Mouse (Mus musculus): ENCODE data around the gene Nmnat3.
"Not testable (repeated sequence)": the region's sequence is repeated elsewhere in the genome, so short reads cannot be mapped to it uniquely, and the experiment has no call there.

The Nmnat3 gene

DNA sequence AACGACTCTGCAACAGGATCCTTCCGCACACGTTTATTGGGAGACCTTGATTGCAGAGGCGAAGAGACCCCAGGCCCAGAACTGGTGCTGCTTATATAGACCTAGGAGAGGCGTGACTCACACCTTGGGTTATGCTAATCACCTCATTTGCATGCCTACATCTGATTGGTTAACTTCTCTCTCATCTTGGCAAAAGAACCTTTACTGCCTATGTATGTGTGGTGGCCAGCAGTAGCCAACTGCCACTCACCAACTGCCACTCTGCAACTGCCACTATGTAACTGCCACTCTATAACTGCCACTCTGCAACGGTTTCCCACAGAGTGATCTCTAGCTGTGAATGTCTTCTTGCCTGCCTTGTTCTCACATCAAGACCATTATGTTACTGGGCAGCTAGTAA lies at the start of gene Nmnat3:
Gene Nmnat3 (plus strand): TSS at position 301 of the 400 bp plus-strand sequence.
- DNase-seq: not testable (repeated sequence)

DNA sequence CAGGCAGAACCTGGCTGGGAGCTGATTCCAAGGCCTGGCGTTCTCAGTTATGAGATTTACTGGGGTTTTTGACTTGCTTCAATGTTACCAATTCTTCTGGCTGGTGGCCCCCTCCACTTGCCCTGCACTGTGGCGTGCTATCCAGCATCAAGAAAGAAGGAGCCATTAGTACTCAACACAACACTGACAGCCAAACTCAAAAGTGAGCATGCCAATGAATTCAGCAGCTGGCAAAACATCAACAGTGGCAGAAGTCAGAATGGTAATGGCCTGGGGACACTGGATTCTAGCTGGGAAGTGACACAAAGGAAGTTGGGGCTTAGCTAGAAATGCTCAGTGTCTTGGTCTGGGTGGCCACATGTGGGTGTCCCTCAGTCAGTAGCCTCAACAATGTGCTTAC lies 43.8 kb upstream of the Nmnat3 start:
- DNase-seq: no peak

- DNase-seq: peak; percentile 9
These were observed 43.0 kb upstream of the Nmnat3 start for GRCm38 (mm10) chr9:98244223-98244622.

DNA sequence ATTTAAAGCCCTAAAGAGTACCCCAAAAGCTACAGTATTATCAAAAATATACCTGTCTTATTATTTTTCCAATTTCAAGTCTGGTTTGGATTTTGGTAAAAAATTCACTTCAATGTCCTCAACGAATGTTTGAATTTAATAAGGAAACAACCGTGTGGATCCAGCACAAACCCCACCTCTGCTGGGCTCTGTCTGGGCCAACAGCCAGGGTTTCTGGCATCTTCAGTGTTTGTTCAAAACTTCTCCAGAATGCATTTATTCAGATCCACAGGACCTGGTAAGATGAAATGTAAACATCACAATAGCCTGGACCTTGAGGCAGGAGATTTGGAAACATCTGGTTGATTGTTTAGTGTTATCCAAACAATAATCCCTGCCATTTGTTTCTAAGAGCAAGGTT lies 42.0 kb upstream of the Nmnat3 start:
- no peak for DNase-seq

GRCm38 (mm10) chr9:98246351-98246750 lies 40.9 kb upstream of the Nmnat3 start:
- no peak for DNase-seq

DNA sequence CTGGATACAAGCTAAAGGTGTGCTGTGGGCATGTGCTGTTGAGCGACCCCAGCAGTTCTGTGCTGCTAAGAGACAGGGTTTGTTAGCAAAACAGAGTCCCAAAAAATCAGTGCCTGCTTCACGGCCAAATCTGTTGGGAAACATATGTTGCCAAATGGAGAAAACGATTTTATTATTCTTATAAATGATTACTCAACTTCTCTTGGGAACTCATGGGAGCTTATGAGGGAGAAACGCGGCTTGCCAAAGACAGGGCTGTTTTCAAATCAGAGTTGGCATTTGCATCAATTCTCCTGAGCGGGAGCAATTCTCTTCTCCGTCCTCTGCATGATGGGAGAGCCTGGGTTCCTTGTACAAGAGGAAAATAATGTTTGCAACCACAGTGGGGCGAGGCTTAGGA lies 27.0 kb upstream of the Nmnat3 start:
- DNase-seq: no peak

- DNase-seq: no peak
These were observed 25.7 kb upstream of the Nmnat3 start for GRCm38 (mm10) chr9:98261461-98262011.

- no peak for DNase-seq
These were observed 22.3 kb upstream of the Nmnat3 start for GRCm38 (mm10) chr9:98264916-98265315.

DNA sequence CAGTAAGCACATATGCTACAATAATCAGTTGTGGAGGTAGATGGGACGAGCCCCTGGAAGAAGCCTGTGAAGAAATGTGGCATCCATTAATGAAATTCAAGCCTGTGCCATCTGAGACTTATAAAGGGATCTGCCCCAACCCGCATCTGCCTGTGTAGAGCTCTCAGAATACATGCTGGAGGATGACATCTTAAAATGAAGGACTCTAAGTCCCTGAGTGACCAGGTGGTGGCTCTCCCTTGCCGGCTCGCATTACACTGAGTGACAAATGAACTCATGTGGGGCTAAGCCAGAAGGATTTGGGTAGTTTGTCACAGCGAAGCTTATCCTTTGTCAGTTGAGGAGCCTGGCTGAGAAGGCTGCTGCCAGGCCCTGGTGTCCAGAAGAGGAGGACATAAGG lies 14.5 kb upstream of the Nmnat3 start:
- DNase-seq: no peak

GRCm38 (mm10) chr9:98275080-98275479 lies 12.2 kb upstream of the Nmnat3 start:
- no peak for DNase-seq

GRCm38 (mm10) chr9:98280162-98280561 lies 7.1 kb upstream of the Nmnat3 start:
- DNase-seq: peak; percentile 24

DNA sequence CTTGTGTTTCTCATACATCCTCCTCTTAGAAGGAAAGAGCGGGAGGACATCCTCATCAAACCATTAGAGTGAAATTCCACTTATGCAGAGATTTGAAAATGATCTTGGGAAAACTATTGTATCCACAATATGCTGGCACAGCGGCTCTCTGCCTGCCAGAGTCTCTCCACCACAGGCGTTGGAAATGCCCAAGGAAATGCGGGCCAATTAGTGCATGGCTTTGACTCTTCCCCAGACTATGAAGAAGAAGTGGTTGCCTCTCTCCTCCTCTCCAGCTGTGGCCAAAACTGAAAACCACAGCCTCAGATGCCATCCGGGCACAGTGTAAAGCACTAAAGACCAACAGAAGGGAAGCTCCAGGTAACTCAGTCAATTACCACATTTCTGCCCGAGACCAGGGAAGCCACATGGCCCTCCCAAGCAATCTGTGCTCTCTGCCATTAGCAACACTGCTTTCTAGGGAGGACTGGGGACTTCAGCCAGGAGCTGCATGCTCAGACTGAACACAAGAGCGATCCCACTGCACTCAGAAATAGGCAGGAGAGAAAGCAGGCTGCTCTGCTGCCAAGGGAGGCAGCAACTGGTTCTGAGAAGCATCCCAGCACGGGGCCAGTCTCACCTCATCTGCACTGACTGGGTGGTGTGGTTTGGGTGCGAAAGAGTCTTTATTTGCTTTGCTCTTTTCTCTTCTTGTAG lies 1.5 kb upstream of the Nmnat3 start:
- DNase-seq: no peak

GRCm38 (mm10) chr9:98289665-98290064 lies 2.4 kb downstream of the Nmnat3 start:
- DNase-seq: no peak

- DNase-seq: no peak
These were observed 3.4 kb downstream of the Nmnat3 start for GRCm38 (mm10) chr9:98290591-98290990.

GRCm38 (mm10) chr9:98296383-98297201 lies 9.4 kb downstream of the Nmnat3 start:
- peak; percentile 98 for DNase-seq

GRCm38 (mm10) chr9:98297234-98297936 lies 10.2 kb downstream of the Nmnat3 start:
- DNase-seq: peak; percentile 73

- peak; percentile 56 for DNase-seq
These were observed 10.8 kb downstream of the Nmnat3 start for GRCm38 (mm10) chr9:98297937-98298595.

GRCm38 (mm10) chr9:98298761-98299160 lies 11.5 kb downstream of the Nmnat3 start:
- DNase-seq: no peak

DNA sequence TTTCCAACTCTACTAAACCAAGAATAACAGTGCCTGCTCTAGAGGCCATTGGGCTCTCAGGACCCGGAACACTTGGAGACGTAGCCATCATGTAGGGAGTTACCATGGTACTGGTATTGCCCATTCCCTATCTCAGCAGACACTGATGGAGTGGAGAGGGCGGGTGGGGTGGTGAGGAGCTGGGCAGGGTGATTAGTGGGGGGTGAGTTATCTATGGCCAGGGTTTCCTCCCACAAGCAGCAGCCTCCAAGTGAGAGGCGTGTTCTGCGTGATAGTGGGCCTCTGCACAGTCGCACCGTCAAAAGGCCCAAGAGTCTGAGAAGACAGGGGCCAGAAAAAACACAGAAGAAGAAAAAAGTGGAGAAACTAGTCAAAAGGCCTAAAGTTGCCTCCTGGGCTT lies 12.0 kb downstream of the Nmnat3 start:
- DNase-seq: peak; percentile 92

DNA sequence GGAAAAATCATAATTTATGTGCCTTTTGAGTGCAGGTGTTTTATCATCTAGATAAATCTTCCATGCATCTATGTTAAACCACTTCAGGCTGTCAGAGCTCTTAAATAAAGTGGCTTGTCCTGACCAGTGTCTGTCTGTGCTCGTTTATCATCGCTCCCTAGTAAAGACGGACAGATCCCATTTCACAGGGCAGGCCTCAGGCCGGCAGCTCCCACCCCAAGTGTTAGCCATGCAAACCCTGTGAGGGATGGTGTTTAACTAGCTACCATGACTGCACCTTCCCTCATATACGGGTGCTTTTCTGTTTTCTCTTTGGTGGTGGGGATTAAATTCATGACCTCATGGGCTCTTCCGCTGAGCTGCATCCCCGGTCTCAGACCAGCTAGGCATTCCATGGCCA lies 13.3 kb downstream of the Nmnat3 start:
- DNase-seq: no peak

DNA sequence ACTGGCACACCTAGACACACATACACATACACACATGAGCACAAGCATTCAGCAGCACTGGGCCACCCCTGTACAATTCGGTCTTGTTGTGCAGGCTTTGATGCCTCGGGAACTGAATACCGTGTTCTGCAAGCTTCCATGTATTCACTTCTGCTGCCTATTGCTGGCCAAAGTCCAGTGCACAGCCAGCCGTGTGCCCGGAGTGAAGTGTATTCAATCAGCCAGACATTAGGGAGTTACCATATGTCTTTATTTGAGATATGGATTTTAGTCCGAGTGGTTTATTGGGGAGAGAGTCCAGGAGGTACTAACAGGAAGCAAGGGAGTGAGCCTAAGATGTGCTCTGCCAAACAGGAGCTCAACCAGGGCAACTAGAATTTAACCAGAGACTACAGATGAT lies 19.8 kb downstream of the Nmnat3 start:
- DNase-seq: no peak

DNA sequence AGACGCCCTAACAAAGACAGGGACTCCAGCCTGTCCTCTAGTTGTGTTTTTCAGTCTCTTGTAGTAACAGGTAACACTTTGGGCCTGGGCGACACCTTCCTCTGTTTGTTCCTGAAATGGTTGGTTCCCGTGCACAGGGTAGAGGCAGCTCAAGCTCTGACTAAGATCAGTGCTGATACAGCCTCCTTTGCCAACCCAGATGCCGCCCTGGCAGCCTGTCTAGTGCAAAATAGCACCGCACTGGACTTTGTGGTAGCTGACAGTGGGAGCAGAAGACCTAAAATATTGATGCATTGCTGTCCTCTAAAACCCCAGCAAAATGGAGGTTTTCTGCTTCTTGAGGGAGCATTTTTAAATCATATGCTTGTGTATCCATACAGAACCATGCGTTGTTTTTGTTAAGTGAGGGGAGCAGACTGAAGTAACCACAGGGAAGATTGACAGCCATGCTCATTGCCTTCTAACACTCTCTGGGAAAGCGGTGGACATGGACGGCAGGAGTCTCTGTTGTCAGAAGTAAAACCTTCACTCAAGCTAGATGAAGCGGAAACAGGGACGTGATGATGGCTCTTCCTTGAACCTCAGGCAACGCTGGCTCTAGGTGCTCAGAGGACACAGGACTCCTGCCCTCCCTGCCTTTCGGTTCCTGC lies 24.2 kb downstream of the Nmnat3 start:
- no peak for DNase-seq
